Mouse (Mus musculus): ENCODE data around the gene Cep112. TPM values are rescaled to one million over a fixed set of nuclear protein-coding genes. Genes with fewer than 3 reads are reported as not detected.

Gene Cep112
- total and polyA plus RNA-seq, 2 experiments from 2014 or later = 14.1 to 19.5 TPM

GRCm38 (mm10) chr11:108534014-108534413, 109.0 kb downstream of the Cep112 start:
- Histone ChIP-seq H3K27me3 (ENCODE audit: insufficient read depth, low read length) (no peaks in the 10 kb centered on the region), H3K9me3 (ENCODE audit: low read length) (no peaks in the 10 kb centered on the region), H3K27ac (ENCODE audit: low read depth, low read length) (no peak overlapping the region), H3K4me1 (ENCODE audit: insufficient read depth, low read length) (no peaks in the 10 kb centered on the region), H3K4me2 (ENCODE audit: low read depth, low read length, poor library complexity, severe bottlenecking) (no peak overlapping the region), H3K9ac (replicated peaks; ENCODE audit: low read length, poor library complexity, severe bottlenecking) (no peak overlapping the region), H3K4me3 (ENCODE audit: low read depth, low read length) (no peak overlapping the region), H3K36me3 (ENCODE audit: insufficient read depth, low read length) (no peaks in the 10 kb centered on the region)
- no peak for DNase-seq (ENCODE audit: low spot score)
- WGBS = 90% methylated on average over 3 of the region's 3 CpGs
- no peak for TF ChIP-seq CTCF (IDR thresholded peaks at IDR 0.05)
- no peak for ATAC-seq (ENCODE audit: low FRiP score)

GRCm38 (mm10) chr11:108552997-108553622, 128.1 kb downstream of the Cep112 start:
- no peaks in the 10 kb centered on the region for H3K36me3 ChIP-seq (ENCODE audit: insufficient read depth, low read length)
- no peak for ATAC-seq (ENCODE audit: low FRiP score)
- no peak overlapping the region for H3K9ac ChIP-seq (replicated peaks; ENCODE audit: low read length, poor library complexity, severe bottlenecking)
- no peak for TF ChIP-seq CTCF (IDR thresholded peaks at IDR 0.05)
- H3K4me2 ChIP-seq (ENCODE audit: low read depth, low read length, poor library complexity, severe bottlenecking) = no peak overlapping the region
- no peaks in the 10 kb centered on the region for H3K9me3 ChIP-seq (ENCODE audit: low read length)
- no peak for DNase-seq (ENCODE audit: low spot score)
- 21% methylated on average over 4 of the region's 4 CpGs for WGBS
- no peak overlapping the region for H3K4me3 ChIP-seq (ENCODE audit: low read depth, low read length)
- H3K27ac ChIP-seq (ENCODE audit: low read depth, low read length) = no peak overlapping the region
- H3K4me1 ChIP-seq (ENCODE audit: insufficient read depth, low read length) = no peaks in the 10 kb centered on the region
- H3K27me3 ChIP-seq (ENCODE audit: insufficient read depth, low read length) = no peaks in the 10 kb centered on the region

- no peak overlapping the region for H3K4me3 ChIP-seq (ENCODE audit: low read depth, low read length)
- WGBS = 87% methylated on average over 1 of the region's 1 CpGs
- ATAC-seq (ENCODE audit: low FRiP score) (no peak), DNase-seq (ENCODE audit: low spot score) (no peak)
- H3K27ac ChIP-seq (ENCODE audit: low read depth, low read length) = no peak overlapping the region
- no peak overlapping the region for H3K9ac ChIP-seq (replicated peaks; ENCODE audit: low read length, poor library complexity, severe bottlenecking)
- no peak for TF ChIP-seq CTCF (IDR thresholded peaks at IDR 0.05)
- H3K4me2 ChIP-seq (ENCODE audit: low read depth, low read length, poor library complexity, severe bottlenecking) = no peak overlapping the region
- H3K4me1 ChIP-seq (ENCODE audit: insufficient read depth, low read length) = no peaks in the 10 kb centered on the region
- no peaks in the 10 kb centered on the region for H3K36me3 ChIP-seq (ENCODE audit: insufficient read depth, low read length)
- H3K9me3 ChIP-seq (ENCODE audit: low read length) = no peaks in the 10 kb centered on the region
- no peaks in the 10 kb centered on the region for H3K27me3 ChIP-seq (ENCODE audit: insufficient read depth, low read length)
Measured at GRCm38 (mm10) chr11:108553881-108554280, 128.9 kb downstream of the Cep112 start.

- Histone ChIP-seq H3K27ac (ENCODE audit: low read depth, low read length) (no peak overlapping the region), H3K4me1 (ENCODE audit: insufficient read depth, low read length) (no peaks in the 10 kb centered on the region), H3K9ac (replicated peaks; ENCODE audit: low read length, poor library complexity, severe bottlenecking) (no peak overlapping the region), H3K4me2 (ENCODE audit: low read depth, low read length, poor library complexity, severe bottlenecking) (no peak overlapping the region), H3K9me3 (ENCODE audit: low read length) (no peaks in the 10 kb centered on the region), H3K27me3 (ENCODE audit: insufficient read depth, low read length) (no peaks in the 10 kb centered on the region), H3K36me3 (ENCODE audit: insufficient read depth, low read length) (no peaks in the 10 kb centered on the region), H3K4me3 (ENCODE audit: low read depth, low read length) (no peak overlapping the region)
- ATAC-seq (ENCODE audit: low FRiP score) = no peak
- WGBS = 74% methylated on average over 4 of the region's 4 CpGs
- TF ChIP-seq CTCF (IDR thresholded peaks at IDR 0.05) = no peak
- DNase-seq (ENCODE audit: low spot score) = peak; percentile 51
Measured at GRCm38 (mm10) chr11:108558544-108558943, 133.6 kb downstream of the Cep112 start.

- ATAC-seq (ENCODE audit: low FRiP score) (no peak), DNase-seq (ENCODE audit: low spot score) (peak; percentile 4)
- no peak overlapping the region for H3K4me3 ChIP-seq (ENCODE audit: low read depth, low read length)
- no peak overlapping the region for H3K27ac ChIP-seq (ENCODE audit: low read depth, low read length)
- no peak for TF ChIP-seq CTCF (IDR thresholded peaks at IDR 0.05)
- no peaks in the 10 kb centered on the region for H3K36me3 ChIP-seq (ENCODE audit: insufficient read depth, low read length)
- no peaks in the 10 kb centered on the region for H3K9me3 ChIP-seq (ENCODE audit: low read length)
- no peaks in the 10 kb centered on the region for H3K27me3 ChIP-seq (ENCODE audit: insufficient read depth, low read length)
- no peak overlapping the region for H3K9ac ChIP-seq (replicated peaks; ENCODE audit: low read length, poor library complexity, severe bottlenecking)
- H3K4me1 ChIP-seq (ENCODE audit: insufficient read depth, low read length) = no peaks in the 10 kb centered on the region
- no peak overlapping the region for H3K4me2 ChIP-seq (ENCODE audit: low read depth, low read length, poor library complexity, severe bottlenecking)
Measured at GRCm38 (mm10) chr11:108559506-108559905, 134.5 kb downstream of the Cep112 start.

GRCm38 (mm10) chr11:108562076-108562475, 137.1 kb downstream of the Cep112 start:
- no peaks in the 10 kb centered on the region for H3K36me3 ChIP-seq (ENCODE audit: insufficient read depth, low read length)
- WGBS = 54% methylated on average over 5 of the region's 5 CpGs
- H3K9me3 ChIP-seq (ENCODE audit: low read length) = no peaks in the 10 kb centered on the region
- no peak overlapping the region for H3K27ac ChIP-seq (ENCODE audit: low read depth, low read length)
- no peak for TF ChIP-seq CTCF (IDR thresholded peaks at IDR 0.05)
- no peak overlapping the region for H3K4me3 ChIP-seq (ENCODE audit: low read depth, low read length)
- no peaks in the 10 kb centered on the region for H3K4me1 ChIP-seq (ENCODE audit: insufficient read depth, low read length)
- no peak overlapping the region for H3K4me2 ChIP-seq (ENCODE audit: low read depth, low read length, poor library complexity, severe bottlenecking)
- DNase-seq (ENCODE audit: low spot score) (peak; percentile 22), ATAC-seq (ENCODE audit: low FRiP score) (no peak)
- no peaks in the 10 kb centered on the region for H3K27me3 ChIP-seq (ENCODE audit: insufficient read depth, low read length)
- H3K9ac ChIP-seq (replicated peaks; ENCODE audit: low read length, poor library complexity, severe bottlenecking) = no peak overlapping the region

Data from midbrain, postnatal 0 days (tissue).